Mouse (Mus musculus) embryonic facial prominence, embryonic 15.5 days (tissue): ENCODE data around the gene Cdk9. TPM values are rescaled to one million over a fixed set of nuclear protein-coding genes. Genes with fewer than 3 reads are reported as not detected.
A peak's percentile ranks its signal among the peaks of the same experiment; 100 is the strongest.

ENCODE experiments used
- ATAC-seq: fragments of 200-750 bp; cut with Nextera tagmentation; 2 replicates; pipeline ENCODE4 v1.8.0; 2017; ENCODE audit warnings: low read depth, moderate TSS enrichment; ENCODE audit not compliant: insufficient number of reproducible peaks, low FRiP score, low TSS enrichment
- H3K27ac ChIP-seq: fragments of 300-500 bp; sonication (generic); replicated peaks from 2 replicates; pipeline ENCODE4 v1.5.1; 2015; ENCODE audit warnings: mild to moderate bottlenecking, inconsistent platforms
- H3K27me3 ChIP-seq: fragments of 300-500 bp; sonication (generic); 2 replicates; pipeline ENCODE4 v1.6.1; 2015; ENCODE audit warnings: inconsistent platforms
- H3K36me3 ChIP-seq: fragments of 300-500 bp; sonication (generic); 2 replicates; pipeline ENCODE4 v1.6.1; 2015; ENCODE audit warnings: mild to moderate bottlenecking, inconsistent platforms
- H3K4me1 ChIP-seq: fragments of 300-500 bp; sonication (generic); 2 replicates; pipeline ENCODE4 v1.6.1; 2015; ENCODE audit warnings: inconsistent platforms
- H3K4me2 ChIP-seq: fragments of 300-500 bp; sonication (generic); replicated peaks from 2 replicates; pipeline ENCODE4 v1.6.1; 2015; ENCODE audit warnings: mild to moderate bottlenecking, inconsistent platforms
- H3K4me3 ChIP-seq: fragments of 300-500 bp; sonication (generic); replicated peaks from 2 replicates; pipeline ENCODE4 v1.5.1; 2015; ENCODE audit warnings: mild to moderate bottlenecking, inconsistent platforms
- H3K9ac ChIP-seq: fragments of 300-500 bp; sonication (generic); 2 replicates; pipeline ENCODE4 v1.6.1; 2015; ENCODE audit warnings: inconsistent platforms
- H3K9me3 ChIP-seq: fragments of 300-500 bp; sonication (generic); replicated peaks from 2 replicates; pipeline ENCODE4 v1.6.1; 2016; ENCODE audit warnings: inconsistent platforms
- WGBS: fragments of 180-500 bp; shearing (Covaris S2); methylation state at CpG from one replicate; pipeline ENCODE4 v1.1.7; 2015; 5-methylcytosine and 5-hydroxymethylcytosine counted together
- polyA plus RNA-seq: library from polyadenylated mRNA; unstranded; fragments of >200 nt; fragmentation: Nextera tagmentation; extraction: Ambion mirVana; gene quantifications from 2 replicates; pipeline ENCODE4 v1.2.1, GENCODE M21; 2015

The Cdk9 gene
- polyA plus RNA-seq, 1 experiment from 2014 or later, result 106 TPM

- H3K4me3 ChIP-seq, result no peak overlapping the region
- peaks cover 13% of the 10 kb centered on the region for H3K4me1 ChIP-seq
- peaks cover 38% of the 10 kb centered on the region for H3K36me3 ChIP-seq
- H3K27me3 ChIP-seq, result no peaks in the 10 kb centered on the region
- WGBS, result 73% methylated on average over 7 of the region's 7 CpGs
- H3K4me2 ChIP-seq, result no peak overlapping the region
- H3K9me3 ChIP-seq, result no peaks in the 10 kb centered on the region
- H3K9ac ChIP-seq, result no peak overlapping the region
- ATAC-seq, result no peak
- no peak overlapping the region for H3K27ac ChIP-seq
Observed at GRCm38 (mm10) chr2:32750199-32750598, 37.3 kb upstream of the Cdk9 start.

GRCm38 (mm10) chr2:32749082-32749481 is 36.2 kb upstream of the Cdk9 start:
- peaks cover 13% of the 10 kb centered on the region for H3K4me1 ChIP-seq

GRCm38 (mm10) chr2:32744272-32744982 is 31.6 kb upstream of the Cdk9 start:
- no peak overlapping the region for H3K4me2 ChIP-seq
- no peak overlapping the region for H3K9ac ChIP-seq
- H3K4me1 ChIP-seq, result peaks cover 19% of the 10 kb centered on the region
- no peaks in the 10 kb centered on the region for H3K9me3 ChIP-seq
- peaks cover 25% of the 10 kb centered on the region for H3K36me3 ChIP-seq
- no peak for ATAC-seq
- peaks cover 20% of the 10 kb centered on the region for H3K27me3 ChIP-seq
- H3K27ac ChIP-seq, result no peak overlapping the region
- 68% methylated on average over 15 of the region's 15 CpGs for WGBS
- no peak overlapping the region for H3K4me3 ChIP-seq

More at GRCm38 (mm10) chr2:32749082-32749481, 36.2 kb upstream of the Cdk9 start:
- no peak overlapping the region for H3K9ac ChIP-seq
- no peak overlapping the region for H3K4me2 ChIP-seq
- H3K27ac ChIP-seq, result no peak overlapping the region
- no peak for ATAC-seq
- no peaks in the 10 kb centered on the region for H3K27me3 ChIP-seq
- H3K9me3 ChIP-seq, result no peaks in the 10 kb centered on the region
- WGBS, result 87% methylated on average over 16 of the region's 16 CpGs
- H3K4me3 ChIP-seq, result no peak overlapping the region
- peaks cover 29% of the 10 kb centered on the region for H3K36me3 ChIP-seq

- no peaks in the 10 kb centered on the region for H3K9me3 ChIP-seq
- no peak overlapping the region for H3K27ac ChIP-seq
- peaks cover 20% of the 10 kb centered on the region for H3K27me3 ChIP-seq
- peak overlapping the region; percentile 49 for H3K4me3 ChIP-seq
- peak; percentile 66 for ATAC-seq
- 6% methylated on average over 18 of the region's 18 CpGs for WGBS
- H3K4me1 ChIP-seq, result peaks cover 19% of the 10 kb centered on the region
- no peak overlapping the region for H3K9ac ChIP-seq
- H3K36me3 ChIP-seq, result peaks cover 18% of the 10 kb centered on the region
- H3K4me2 ChIP-seq, result peak overlapping the region; percentile 93
Observed at GRCm38 (mm10) chr2:32742173-32742531, 29.3 kb upstream of the Cdk9 start.

GRCm38 (mm10) chr2:32741273-32742172 is 28.6 kb upstream of the Cdk9 start:
- H3K9ac ChIP-seq, result peak overlapping the region; percentile 23; the same call in 1 of the 2 replicates
- no peak overlapping the region for H3K27ac ChIP-seq
- H3K4me2 ChIP-seq, result peak overlapping the region; percentile 93
- peaks cover 19% of the 10 kb centered on the region for H3K4me1 ChIP-seq
- peaks cover 12% of the 10 kb centered on the region for H3K36me3 ChIP-seq
- H3K4me3 ChIP-seq, result peak overlapping the region; percentile 49
- no peaks in the 10 kb centered on the region for H3K9me3 ChIP-seq
- H3K27me3 ChIP-seq, result peaks cover 20% of the 10 kb centered on the region
- ATAC-seq, result peak; percentile 55
- 5% methylated on average over 47 of the region's 58 CpGs for WGBS

- no peak for ATAC-seq
Observed at GRCm38 (mm10) chr2:32740916-32741272, 28.0 kb upstream of the Cdk9 start, which contains the start of gene 6330409D20Rik. Gene 6330409D20Rik (minus strand): TSS chr2:32741016.

GRCm38 (mm10) chr2:32739311-32739710 is 26.4 kb upstream of the Cdk9 start:
- Histone ChIP-seq H3K27ac (no peak overlapping the region), H3K36me3 (no peaks in the 10 kb centered on the region), H3K4me3 (no peak overlapping the region), H3K4me2 (no peak overlapping the region), H3K27me3 (peaks cover 20% of the 10 kb centered on the region), H3K9me3 (no peaks in the 10 kb centered on the region), H3K9ac (no peak overlapping the region), H3K4me1 (peaks cover 28% of the 10 kb centered on the region)
- 64% methylated on average over 4 of the region's 4 CpGs for WGBS
- ATAC-seq, result no peak

More at GRCm38 (mm10) chr2:32740916-32741272, 28.0 kb upstream of the Cdk9 start, which contains the start of gene 6330409D20Rik:
- Histone ChIP-seq H3K27me3 (peaks cover 20% of the 10 kb centered on the region), H3K9ac (peak within 1 kb of the TSS; percentile 23; the same call in 1 of the 2 replicates), H3K36me3 (peaks cover 6% of the 10 kb centered on the region), H3K4me1 (peaks cover 19% of the 10 kb centered on the region), H3K4me3 (peak within 1 kb of the TSS; percentile 49), H3K9me3 (no peaks in the 10 kb centered on the region), H3K4me2 (peak within 1 kb of the TSS; percentile 93), H3K27ac (no peak within 1 kb of the TSS)
- 9% methylated on average over 11 of the region's 11 CpGs for WGBS

- ATAC-seq, result no peak
- 53% methylated on average over 6 of the region's 6 CpGs for WGBS
- no peak overlapping the region for H3K27ac ChIP-seq
Observed at GRCm38 (mm10) chr2:32737008-32737407, 24.1 kb upstream of the Cdk9 start.

GRCm38 (mm10) chr2:32736306-32736829 is 23.5 kb upstream of the Cdk9 start:
- Histone ChIP-seq H3K9ac (no peak overlapping the region), H3K36me3 (no peaks in the 10 kb centered on the region), H3K27me3 (peaks cover 8% of the 10 kb centered on the region), H3K4me2 (no peak overlapping the region), H3K4me1 (peaks cover 27% of the 10 kb centered on the region), H3K9me3 (no peaks in the 10 kb centered on the region), H3K4me3 (no peak overlapping the region), H3K27ac (no peak overlapping the region)
- no peak for ATAC-seq
- WGBS, result 45% methylated on average over 3 of the region's 3 CpGs

More at GRCm38 (mm10) chr2:32737008-32737407, 24.1 kb upstream of the Cdk9 start:
- Histone ChIP-seq H3K4me1 (peaks cover 29% of the 10 kb centered on the region), H3K27me3 (peaks cover 13% of the 10 kb centered on the region), H3K9me3 (no peaks in the 10 kb centered on the region), H3K36me3 (no peaks in the 10 kb centered on the region), H3K4me3 (no peak overlapping the region), H3K9ac (no peak overlapping the region), H3K4me2 (no peak overlapping the region)

- 41% methylated on average over 4 of the region's 4 CpGs for WGBS
- H3K9ac ChIP-seq, result no peak overlapping the region
- H3K4me2 ChIP-seq, result no peak overlapping the region
- H3K9me3 ChIP-seq, result no peaks in the 10 kb centered on the region
- H3K4me3 ChIP-seq, result no peak overlapping the region
- no peaks in the 10 kb centered on the region for H3K36me3 ChIP-seq
- no peak for ATAC-seq
- H3K27me3 ChIP-seq, result peaks cover 3% of the 10 kb centered on the region; the same call in 1 of the 2 replicates
- peaks cover 31% of the 10 kb centered on the region for H3K4me1 ChIP-seq
- H3K27ac ChIP-seq, result no peak overlapping the region
Observed at GRCm38 (mm10) chr2:32734933-32735332, 22.1 kb upstream of the Cdk9 start.

- Histone ChIP-seq H3K4me1 (peaks cover 32% of the 10 kb centered on the region), H3K36me3 (no peaks in the 10 kb centered on the region), H3K27me3 (no peaks in the 10 kb centered on the region), H3K4me3 (no peak overlapping the region), H3K4me2 (no peak overlapping the region), H3K9me3 (no peaks in the 10 kb centered on the region), H3K9ac (no peak overlapping the region), H3K27ac (0 out of 2 replicates have a peak overlapping the region, but pooled peaks have one; percentile 14)
- no peak for ATAC-seq
- 35% methylated on average over 4 of the region's 4 CpGs for WGBS
Observed at GRCm38 (mm10) chr2:32734480-32734879, 21.6 kb upstream of the Cdk9 start.
